Mouse (Mus musculus) bone marrow, adult 2 months (tissue): ENCODE results near the gene Parm1.

Source experiments
- CTCF ChIP-seq: fragments of 200-500 bp; IDR thresholded peaks from 2 replicates; pipeline ENCODE4 v1.5.1; 2011; ENCODE audit warnings: low read length, control low read depth; ENCODE audit not compliant: control insufficient read depth, insufficient read depth
- POLR2A ChIP-seq: fragments of 200-500 bp; IDR thresholded peaks from 2 replicates; pipeline ENCODE4 v1.6.1; 2011; ENCODE audit warnings: low read depth, mild to moderate bottlenecking, control low read depth, low read length, borderline replicate concordance; ENCODE audit not compliant: control insufficient read depth

DNA sequence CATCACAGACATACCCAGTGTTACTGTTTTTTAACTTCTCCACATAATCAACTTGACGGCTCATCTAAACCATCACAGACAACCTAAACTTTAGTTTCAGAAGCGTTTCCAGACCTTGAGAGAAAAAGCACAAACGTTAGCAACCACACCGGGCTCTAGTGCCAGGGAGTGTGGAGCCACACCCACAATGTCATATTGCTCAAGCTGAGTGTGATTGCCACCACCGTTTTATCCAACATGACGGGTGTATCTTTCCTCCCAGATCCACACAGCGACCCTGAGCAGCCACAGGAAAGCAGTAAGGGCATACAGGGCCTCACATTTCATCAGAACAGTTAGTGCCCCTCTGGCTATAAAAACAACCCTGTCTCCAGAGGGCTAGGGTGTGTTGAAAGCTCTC is 45.1 kb downstream of the Parm1 start:
- TF ChIP-seq CTCF (no peak), POLR2A (no peak)
